Mouse (Mus musculus) retina, postnatal 1 day (tissue): ENCODE measurements around the gene Eps8l3.

Experiments
- DNase-seq: peaks from one replicate; pipeline ENCODE4 v3.0.0-alpha.2; 2012

Gene Eps8l3

GRCm38 (mm10) chr3:107898691-107899090, 21.7 kb downstream of the Eps8l3 start:
- DNase-seq, result no peak

DNA sequence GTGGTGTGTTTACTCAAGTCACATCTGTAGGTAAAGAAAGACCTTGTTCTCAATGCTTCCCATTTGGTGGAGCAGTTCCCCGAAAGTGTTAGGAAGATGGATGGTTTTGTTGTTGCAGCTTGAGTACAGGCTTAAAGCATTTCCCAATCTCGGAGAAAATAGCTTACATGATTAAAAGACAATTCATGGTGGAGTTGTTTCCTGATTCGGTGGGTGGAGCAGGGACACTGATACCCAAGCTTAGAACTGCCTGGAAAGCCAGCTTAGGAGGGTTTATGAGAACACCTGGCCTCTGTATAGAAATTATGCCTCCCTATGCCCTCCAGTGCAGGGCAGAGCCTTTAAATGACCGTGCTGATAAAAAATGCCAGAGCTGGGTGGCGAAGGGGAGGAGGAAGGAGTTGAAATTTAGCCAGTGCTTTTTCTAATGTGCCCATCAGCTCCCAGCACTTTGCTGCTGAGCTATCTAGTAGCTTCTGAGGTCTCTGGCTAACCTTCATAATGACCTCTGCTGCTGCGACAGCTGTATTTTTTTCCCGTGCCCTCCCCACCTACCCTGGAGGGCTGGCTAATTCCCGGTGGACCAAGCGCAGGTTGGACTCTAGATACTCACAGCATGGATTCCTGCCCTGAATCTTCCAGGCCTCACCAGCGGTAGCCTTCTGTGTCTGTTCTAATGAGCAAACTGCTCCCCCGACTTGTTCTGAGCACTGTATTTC, 24.1 kb downstream of the Eps8l3 start:
- peak; percentile 16 for DNase-seq

GRCm38 (mm10) chr3:107905942-107906341, 28.9 kb downstream of the Eps8l3 start:
- no peak for DNase-seq

DNA sequence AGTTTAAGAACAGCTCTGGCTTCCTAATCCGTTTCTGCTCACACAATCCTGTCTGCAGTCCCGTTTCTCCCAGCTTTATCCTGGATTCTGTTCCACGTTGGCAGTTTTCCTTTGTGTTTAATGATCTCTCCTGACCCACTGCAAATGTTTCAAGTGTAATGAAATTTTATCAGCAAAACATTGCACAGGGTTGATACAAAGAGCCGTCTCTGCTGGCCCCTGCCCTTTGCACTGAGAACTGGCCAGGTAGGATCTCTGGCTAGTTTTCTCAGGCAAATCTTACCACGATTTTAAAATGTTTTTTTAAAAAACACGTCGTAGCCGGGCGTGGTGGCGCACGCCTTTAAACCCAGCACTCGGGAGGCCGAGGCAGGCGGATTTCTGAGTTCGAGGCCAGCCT, 39.6 kb downstream of the Eps8l3 start:
- DNase-seq, result no peak

GRCm38 (mm10) chr3:107917097-107917496, 40.1 kb downstream of the Eps8l3 start:
- DNase-seq, result peak; percentile 51

DNA sequence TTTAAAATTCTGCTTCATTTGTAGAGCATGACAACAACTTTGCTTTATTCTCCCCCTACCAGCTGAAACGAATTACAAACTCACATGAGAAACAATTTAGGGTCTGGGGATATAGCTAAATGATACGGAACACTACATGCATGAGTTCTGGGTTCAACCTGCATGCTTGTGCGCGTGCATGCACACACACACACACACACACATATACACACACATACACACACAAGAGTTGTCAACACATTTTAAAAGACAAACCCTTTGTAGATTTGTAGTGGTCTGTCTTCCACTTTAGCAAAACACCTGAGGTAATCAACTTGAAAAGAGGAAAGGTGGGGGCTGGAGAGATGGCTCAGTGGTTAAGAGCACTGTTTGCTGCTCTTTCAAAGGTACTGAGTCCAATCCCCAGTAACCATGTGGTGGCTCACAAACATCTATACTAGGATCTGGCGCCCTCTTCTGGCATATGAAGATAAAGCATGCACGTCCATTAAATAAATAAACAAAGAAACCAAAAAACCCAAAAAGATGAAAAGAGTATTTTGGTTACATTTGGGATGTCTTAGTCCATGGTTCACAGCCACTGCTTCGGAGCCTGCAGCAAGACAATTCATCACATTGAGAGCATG, 40.9 kb downstream of the Eps8l3 start:
- DNase-seq, result peak; percentile 85

- DNase-seq, result no peak
These were observed 43.3 kb downstream of the Eps8l3 start for GRCm38 (mm10) chr3:107920348-107920747.

DNA sequence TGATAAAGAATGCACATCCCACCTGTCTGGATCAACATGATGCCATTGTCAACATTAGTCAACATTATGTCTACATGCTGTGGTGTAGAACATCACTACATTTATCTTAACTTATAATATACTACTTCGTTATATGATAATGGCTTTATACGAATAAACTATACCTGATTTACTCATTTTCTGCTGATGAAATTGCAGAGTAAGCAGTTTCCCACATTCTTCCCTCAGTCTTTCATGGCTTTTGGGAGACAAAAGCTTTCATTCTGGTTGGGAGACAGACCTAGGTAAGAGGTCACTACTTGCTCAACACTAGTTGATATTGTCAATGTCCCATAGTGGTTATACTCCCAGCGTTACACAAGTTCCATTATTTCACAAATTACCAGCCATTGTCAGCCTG, 48.3 kb downstream of the Eps8l3 start:
- DNase-seq, result no peak

GRCm38 (mm10) chr3:107927841-107928240, 50.8 kb downstream of the Eps8l3 start:
- DNase-seq, result no peak

DNA sequence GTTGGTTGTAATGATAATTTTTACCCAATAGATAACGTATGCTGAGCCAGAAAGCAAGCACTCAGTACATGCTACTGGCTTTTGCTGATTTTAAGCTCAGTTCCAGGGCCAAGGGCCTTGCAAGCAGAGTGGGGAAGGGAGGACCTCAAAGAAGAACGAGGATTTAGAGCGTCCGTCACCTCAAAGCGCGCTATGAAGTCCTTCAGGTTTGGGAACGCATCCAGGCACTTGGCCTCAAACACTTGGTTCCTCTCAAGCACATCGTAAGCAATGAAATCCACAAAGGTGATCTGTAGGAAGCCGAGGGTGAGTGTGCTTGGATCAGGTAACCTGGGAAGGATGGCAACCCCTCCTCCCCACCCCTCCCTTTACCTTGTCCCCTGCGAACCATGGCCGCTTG, 51.7 kb downstream of the Eps8l3 start:
- DNase-seq, result no peak

DNA sequence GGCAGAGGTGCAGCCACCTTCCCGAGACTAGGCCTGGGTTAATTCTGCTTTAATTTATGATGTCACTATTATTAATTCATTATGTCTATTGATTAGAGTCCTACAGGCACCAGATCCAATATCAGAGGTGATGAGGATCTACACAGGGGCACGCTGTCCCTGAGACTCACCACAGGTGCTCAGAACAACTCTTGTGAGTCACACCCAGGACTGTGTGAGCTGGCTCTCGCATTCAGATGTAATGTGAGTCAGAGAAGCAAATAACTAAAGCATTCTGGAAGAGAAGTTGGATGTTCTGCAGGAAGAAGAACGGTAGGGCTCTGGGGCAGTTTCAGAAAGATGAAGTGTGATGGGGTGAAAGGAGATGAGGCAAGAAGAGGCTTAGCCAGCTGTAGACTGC, 52.2 kb downstream of the Eps8l3 start:
- no peak for DNase-seq

DNA sequence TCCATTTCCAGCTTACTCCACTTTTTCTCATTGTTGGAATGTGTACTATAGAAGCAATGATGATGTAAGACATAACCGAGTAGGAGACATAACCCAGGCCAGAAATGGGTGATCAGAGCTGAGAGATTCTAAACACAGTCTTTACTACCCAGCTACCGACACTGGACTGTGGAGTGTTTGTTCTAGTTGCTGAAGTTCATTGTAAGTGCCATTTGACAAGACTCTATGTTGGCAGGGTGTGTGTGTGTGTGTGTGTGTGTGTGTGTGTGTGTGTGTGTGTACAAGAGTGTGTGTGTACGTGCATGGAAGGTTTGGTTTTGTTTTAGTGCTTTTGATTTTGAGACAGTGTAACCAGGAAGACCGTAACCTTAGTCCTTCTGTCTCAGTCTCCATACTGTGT, 52.7 kb downstream of the Eps8l3 start:
- no peak for DNase-seq

- DNase-seq, result no peak
These were observed 54.1 kb downstream of the Eps8l3 start for GRCm38 (mm10) chr3:107931134-107931533.

GRCm38 (mm10) chr3:107931670-107932069, 54.6 kb downstream of the Eps8l3 start, which contains the start of gene Gstm7:
Gene Gstm7 (minus strand): TSS chr3:107931817.
- DNase-seq, result peak; percentile 100

DNA sequence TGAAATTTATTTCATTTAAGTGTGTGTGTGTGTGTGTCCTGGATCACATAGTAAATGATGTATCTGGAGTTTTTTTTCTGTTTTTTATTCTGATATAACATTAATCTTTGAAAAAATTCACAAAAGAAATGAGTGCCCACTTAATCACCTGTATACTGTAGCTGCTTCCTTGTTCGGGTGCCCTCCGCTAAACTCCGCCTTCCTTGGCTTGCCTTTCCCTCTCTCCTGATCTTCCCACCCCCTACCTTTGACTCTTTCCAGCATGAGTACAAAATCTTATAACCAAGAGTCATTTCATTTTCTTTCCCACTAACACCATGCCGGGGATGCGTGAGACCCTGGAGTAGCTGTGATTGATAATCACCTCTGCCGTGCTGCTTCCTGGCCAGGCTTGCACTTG, 55.1 kb downstream of the Eps8l3 start:
- no peak for DNase-seq

GRCm38 (mm10) chr3:107935268-107935667, 58.2 kb downstream of the Eps8l3 start:
- DNase-seq, result no peak

GRCm38 (mm10) chr3:107935888-107936287, 58.9 kb downstream of the Eps8l3 start:
- no peak for DNase-seq

- DNase-seq, result peak; percentile 63
These were observed 62.4 kb downstream of the Eps8l3 start for GRCm38 (mm10) chr3:107939403-107939802.

GRCm38 (mm10) chr3:107939830-107940229, 62.8 kb downstream of the Eps8l3 start:
- DNase-seq, result no peak

DNA sequence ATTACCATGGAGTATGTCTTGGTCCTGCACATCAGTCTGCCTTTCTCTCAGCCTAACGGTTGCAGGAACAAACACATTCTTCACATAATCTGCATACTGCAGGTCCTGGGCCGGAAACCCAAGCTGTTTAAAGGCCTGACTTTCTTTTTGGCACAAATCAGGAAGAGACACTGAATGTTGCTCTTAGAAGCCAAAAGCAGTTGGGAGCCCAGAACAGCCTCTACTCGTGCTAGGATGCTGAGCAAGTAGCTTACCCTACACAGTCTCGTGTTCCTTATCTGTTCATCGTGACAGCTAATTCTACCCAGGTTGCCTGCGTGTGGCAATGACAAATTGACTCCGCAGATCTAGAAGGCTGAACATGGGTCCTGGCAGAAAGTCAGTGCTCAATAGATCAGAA, 63.5 kb downstream of the Eps8l3 start:
- DNase-seq, result no peak

DNA sequence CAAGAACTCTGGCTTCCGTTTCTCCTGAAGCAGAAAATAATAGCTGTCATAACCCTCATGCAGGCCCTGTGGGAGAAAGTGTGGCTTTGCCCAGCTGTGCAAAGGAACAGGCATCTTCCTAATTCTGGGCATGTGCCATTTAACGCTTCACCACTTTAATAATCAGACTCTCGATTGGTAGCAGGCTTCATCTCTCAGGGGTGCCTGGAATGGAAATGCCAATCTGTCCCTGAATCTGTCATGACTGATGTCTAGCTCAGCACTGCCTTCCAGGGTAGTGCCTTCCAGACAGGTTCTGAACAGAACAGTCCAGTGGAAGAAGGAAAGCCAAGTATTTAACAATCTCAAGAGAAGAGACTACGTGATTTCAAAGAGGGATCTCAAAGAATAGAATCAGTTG, 64.2 kb downstream of the Eps8l3 start:
- DNase-seq, result peak; percentile 45
